Mouse (Mus musculus) heart, embryonic 14.5 days (tissue): ENCODE data around the gene Sgpp2. TPM values are rescaled to one million over a fixed set of nuclear protein-coding genes. Genes with fewer than 3 reads are reported as not detected.
A peak's percentile ranks its signal among the peaks of the same experiment; 100 is the strongest.

Experiments used
- ATAC-seq: fragments of 200-750 bp; cut with Nextera tagmentation; 2 replicates; pipeline ENCODE4 v1.8.0; 2017; ENCODE audit warnings: low read depth, moderate TSS enrichment; ENCODE audit not compliant: insufficient number of reproducible peaks, insufficient read depth, low FRiP score
- H3K27ac ChIP-seq, 2 experiments: fragments of 200-500 bp in 1 of 2; fragments of 300-500 bp in 1 of 2; sonication (generic) in 1 of 2; replicated peaks in 1 of 2; 2 replicates each; pipeline ENCODE4 v1.5.1; 2012 to 2014; ENCODE audit warnings: low read depth in 2 of 2, low read length in 2 of 2, control low read depth in 1 of 2, mild to moderate bottlenecking in 1 of 2, mixed read lengths in 1 of 2; ENCODE audit not compliant: control insufficient read depth in 1 of 2, insufficient read depth in 1 of 2
- H3K27me3 ChIP-seq: fragments of 300-500 bp; sonication (generic); 2 replicates; pipeline ENCODE4 v1.6.1; 2014; ENCODE audit warnings: mild to moderate bottlenecking, low read length, control low read depth; ENCODE audit not compliant: control insufficient read depth, insufficient read depth
- H3K36me3 ChIP-seq: fragments of 300-500 bp; sonication (generic); 2 replicates; pipeline ENCODE4 v1.6.1; 2014; ENCODE audit warnings: mild to moderate bottlenecking, control low read depth, low read length, mixed read lengths; ENCODE audit not compliant: control insufficient read depth, insufficient read depth
- H3K4me1 ChIP-seq, 2 experiments: fragments of 200-500 bp in 1 of 2; fragments of 300-500 bp in 1 of 2; sonication (generic) in 1 of 2; 2 replicates each; pipeline ENCODE4 v1.6.1; 2012 to 2014; ENCODE audit warnings: low read length in 2 of 2, control low read depth in 1 of 2, mixed read lengths in 1 of 2; ENCODE audit not compliant: control insufficient read depth in 2 of 2, insufficient read depth in 2 of 2
- H3K4me2 ChIP-seq: fragments of 300-500 bp; sonication (generic); 2 replicates; pipeline ENCODE4 v1.6.1; 2014; ENCODE audit warnings: mild to moderate bottlenecking, low read length
- H3K4me3 ChIP-seq, 2 experiments: fragments of 200-500 bp in 1 of 2; fragments of 300-500 bp in 1 of 2; sonication (generic) in 1 of 2; 2 replicates each; pipeline ENCODE4 v1.5.1; 2012 to 2014; ENCODE audit warnings: low read length in 2 of 2, mild to moderate bottlenecking in 2 of 2, control low read depth in 1 of 2, low read depth in 1 of 2, moderate library complexity in 1 of 2; ENCODE audit not compliant: control insufficient read depth in 1 of 2, insufficient read depth in 1 of 2
- H3K9ac ChIP-seq: fragments of 300-500 bp; sonication (generic); 2 replicates; pipeline ENCODE4 v1.6.1; 2014; ENCODE audit warnings: mild to moderate bottlenecking, low read length
- H3K9me3 ChIP-seq: fragments of 300-500 bp; sonication (generic); 2 replicates; pipeline ENCODE4 v1.6.1; 2016; ENCODE audit warnings: low read length, control low read depth; ENCODE audit not compliant: control insufficient read depth
- WGBS: fragments of 180-500 bp; shearing (Covaris S2); extraction: QIAGEN DNeasy Blood & Tissue Kit; methylation state at CpG from one replicate; pipeline ENCODE4 v1.1.7; 2014; 5-methylcytosine and 5-hydroxymethylcytosine counted together
- polyA plus RNA-seq: library from polyadenylated mRNA; unstranded; fragments of >200 nt; fragmentation: Nextera tagmentation; extraction: Ambion mirVana; gene quantifications from 2 replicates; pipeline ENCODE4 v1.2.1, GENCODE M21; 2014

Sgpp2 gene
- polyA plus RNA-seq, 1 experiment from 2014 or later: 0.20 TPM

DNA sequence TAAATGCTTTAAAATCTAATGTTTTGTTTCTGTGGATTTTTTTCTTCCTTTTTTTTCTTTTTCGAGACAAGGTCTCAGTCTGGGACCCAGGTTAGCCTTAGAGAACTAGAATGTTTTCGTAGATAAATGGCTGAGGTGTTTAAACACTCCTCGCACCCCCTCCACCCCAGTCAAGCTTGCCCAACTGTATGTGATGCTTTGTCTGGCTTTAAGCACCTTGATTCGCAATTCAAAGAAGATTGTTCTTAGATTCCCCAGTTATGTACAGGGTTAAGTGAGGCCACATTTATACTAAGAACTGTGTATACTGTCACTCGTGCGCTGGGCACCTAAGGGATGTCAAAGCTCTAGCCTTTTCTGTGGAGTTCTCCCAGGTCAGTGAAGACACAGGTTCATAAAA, 110.1 kb downstream of the Sgpp2 start:
- Histone ChIP-seq H3K9me3 (no peaks in the 10 kb centered on the region), H3K4me2 (no peak overlapping the region), H3K9ac (no peak overlapping the region), H3K4me1 (peaks cover 6 to 17% of the 10 kb centered on the region in 2 experiments), H3K36me3 (peaks cover 29% of the 10 kb centered on the region), H3K27ac (no peak overlapping the region), H3K4me3 (no peak overlapping the region), H3K27me3 (no peaks in the 10 kb centered on the region)
- no peak for ATAC-seq
- WGBS: 95% methylated on average over 6 of the region's 6 CpGs

DNA sequence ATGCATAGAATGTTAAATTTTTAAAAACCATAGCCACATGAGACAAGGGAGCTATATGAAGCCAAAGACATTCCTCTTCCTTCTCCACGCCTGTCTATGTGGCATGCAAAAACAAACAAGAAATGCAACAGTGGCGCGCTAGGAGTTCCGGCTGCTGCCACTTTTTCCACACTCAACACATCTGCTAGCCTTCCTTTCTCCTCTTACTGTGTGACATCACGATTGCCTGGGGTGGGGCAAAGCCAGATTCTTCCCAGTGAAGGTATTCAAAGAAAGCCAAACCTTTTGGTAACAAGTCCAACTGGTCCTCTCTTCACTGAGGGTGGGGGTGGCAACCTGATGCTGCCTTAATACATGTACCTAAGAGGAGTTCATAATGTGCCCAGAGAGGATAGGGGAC, 111.6 kb downstream of the Sgpp2 start:
- H3K9me3 ChIP-seq: no peaks in the 10 kb centered on the region
- no peaks in the 10 kb centered on the region for H3K27me3 ChIP-seq
- 86% methylated on average over 5 of the region's 5 CpGs for WGBS
- ATAC-seq: no peak
- no peak overlapping the region for H3K9ac ChIP-seq
- no peak overlapping the region for H3K4me2 ChIP-seq
- peaks cover 12 to 28% of the 10 kb centered on the region in 2 experiments for H3K4me1 ChIP-seq
- no peak overlapping the region for H3K27ac ChIP-seq
- H3K36me3 ChIP-seq: peaks cover 29% of the 10 kb centered on the region
- no peak overlapping the region for H3K4me3 ChIP-seq

DNA sequence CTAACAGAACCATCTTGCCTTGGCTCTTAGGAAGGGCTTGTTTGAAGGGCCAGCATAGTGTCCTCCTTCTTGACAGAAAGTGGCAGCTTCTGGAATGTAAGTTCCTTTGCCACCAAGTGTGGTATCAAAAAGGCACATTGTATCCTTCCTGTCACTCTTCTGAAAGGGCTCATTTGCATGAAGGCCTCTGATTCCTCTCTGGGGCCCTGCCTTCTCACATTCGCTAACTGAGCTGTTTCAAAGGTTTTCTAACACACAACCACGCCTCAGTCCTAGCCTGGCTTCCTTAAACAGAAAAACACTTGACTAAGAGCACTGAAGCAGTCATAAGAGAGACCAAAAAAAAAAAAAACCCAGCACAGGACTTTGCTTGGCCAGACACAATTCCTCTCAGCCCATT, 112.4 kb downstream of the Sgpp2 start:
- H3K27me3 ChIP-seq: no peaks in the 10 kb centered on the region
- 84% methylated on average over 2 of the region's 2 CpGs for WGBS
- H3K4me3 ChIP-seq: no peak overlapping the region
- H3K4me1 ChIP-seq: peaks cover 14 to 34% of the 10 kb centered on the region in 2 experiments
- H3K9ac ChIP-seq: no peak overlapping the region
- H3K4me2 ChIP-seq: no peak overlapping the region
- no peak for ATAC-seq
- peaks cover 26% of the 10 kb centered on the region for H3K36me3 ChIP-seq
- H3K9me3 ChIP-seq: no peaks in the 10 kb centered on the region
- no peak overlapping the region for H3K27ac ChIP-seq

DNA sequence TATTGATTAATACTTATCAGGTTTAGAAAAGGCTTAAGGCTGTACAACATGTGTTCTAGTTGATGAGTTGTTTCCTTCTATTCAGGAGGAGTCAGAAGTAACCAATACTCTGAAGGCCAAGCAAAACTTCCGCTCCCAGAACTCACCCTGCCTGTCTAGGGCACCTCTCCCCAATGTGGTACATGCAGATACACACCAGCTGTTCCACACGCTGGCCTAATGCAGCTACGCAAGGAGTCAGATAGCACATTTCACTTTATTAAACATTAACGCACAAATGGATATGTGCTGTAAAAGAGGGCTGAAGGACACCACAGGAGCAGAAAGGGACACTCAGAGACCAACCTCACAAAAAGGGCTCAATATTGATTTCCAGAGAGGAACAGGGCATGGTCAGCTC, 114.7 kb downstream of the Sgpp2 start:
- Histone ChIP-seq H3K4me1 (peaks cover 20 to 48% of the 10 kb centered on the region in 2 experiments), H3K9ac (no peak overlapping the region), H3K27me3 (no peaks in the 10 kb centered on the region), H3K9me3 (no peaks in the 10 kb centered on the region), H3K4me3 (no peak overlapping the region), H3K4me2 (no peak overlapping the region), H3K27ac (peak overlapping the region in 1 of 2 experiments; percentile 82; a peak in 1 of 4 replicates), H3K36me3 (peaks cover 23% of the 10 kb centered on the region)
- WGBS: 85% methylated on average over 4 of the region's 4 CpGs
- ATAC-seq: no peak

DNA sequence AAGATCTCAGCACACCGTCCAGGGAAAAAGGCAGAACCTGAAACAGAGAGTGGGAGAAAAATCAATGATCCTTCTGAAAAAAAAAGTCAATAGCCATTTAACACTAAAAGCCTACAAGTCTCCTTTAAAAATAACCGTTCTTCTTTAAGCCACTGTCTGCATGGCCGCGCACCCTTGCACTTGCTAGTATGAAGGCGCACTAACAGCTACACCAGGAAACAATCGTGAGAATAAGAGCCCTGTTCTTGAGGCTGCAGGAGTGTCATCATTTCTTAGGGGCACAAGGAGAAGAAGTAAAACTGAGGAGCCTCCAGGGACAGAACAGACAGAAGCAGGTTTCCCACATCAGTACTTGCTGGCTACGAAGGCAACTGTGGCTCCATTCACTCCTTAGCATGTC, 115.2 kb downstream of the Sgpp2 start:
- 83% methylated on average over 7 of the region's 7 CpGs for WGBS
- peaks cover 23% of the 10 kb centered on the region for H3K36me3 ChIP-seq
- no peaks in the 10 kb centered on the region for H3K9me3 ChIP-seq
- no peak for ATAC-seq
- H3K9ac ChIP-seq: no peak overlapping the region
- H3K4me2 ChIP-seq: peak overlapping the region; percentile 19; the same call in 1 of the 2 replicates
- H3K4me3 ChIP-seq: no peak overlapping the region
- peaks cover 20 to 48% of the 10 kb centered on the region in 2 experiments for H3K4me1 ChIP-seq
- no peaks in the 10 kb centered on the region for H3K27me3 ChIP-seq
- H3K27ac ChIP-seq: peak overlapping the region; percentile 80 to 82

DNA sequence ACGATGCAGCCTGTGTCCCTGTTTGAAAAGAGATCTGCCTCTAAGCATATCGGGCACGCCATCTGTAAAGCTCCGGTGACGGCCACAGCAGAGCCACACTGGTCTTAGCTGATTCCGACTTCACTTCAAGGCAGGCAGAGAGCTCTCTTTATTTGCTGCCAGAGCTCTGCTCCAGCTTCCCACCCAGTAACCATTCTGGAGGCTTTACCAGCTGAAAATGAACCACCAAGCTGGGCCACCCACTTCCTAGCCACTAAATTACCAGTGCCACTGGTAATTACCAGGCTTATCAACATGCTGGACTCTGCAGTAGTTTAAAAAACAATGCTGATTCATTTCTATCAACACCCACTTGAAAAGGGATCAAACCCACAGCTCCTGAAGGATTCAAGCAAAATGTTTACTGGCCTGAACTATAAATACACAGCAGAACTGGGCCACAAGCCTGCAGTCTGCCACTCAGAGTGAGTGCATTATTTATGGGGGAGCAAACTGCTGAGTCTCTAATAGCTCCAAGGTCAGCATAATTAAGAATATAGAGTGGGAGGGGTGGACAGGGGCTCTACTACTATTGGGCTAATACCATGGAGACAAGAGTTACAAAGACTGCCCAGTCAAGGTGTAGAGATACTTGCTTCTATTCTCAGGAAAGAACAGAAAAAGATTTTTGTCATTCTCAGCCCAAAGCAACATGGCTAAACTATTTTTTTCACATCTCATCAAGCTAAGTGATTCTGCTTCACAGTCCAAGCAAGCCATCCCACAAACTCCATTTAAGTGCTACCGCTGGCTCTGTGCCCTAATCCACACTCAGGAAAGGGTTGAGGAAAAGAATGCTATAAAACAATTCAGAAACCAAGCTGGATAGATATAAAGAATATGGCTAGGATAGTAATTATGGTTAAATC, 115.9 kb downstream of the Sgpp2 start:
- Histone ChIP-seq H3K27ac (peak overlapping the region; percentile 80 to 82), H3K4me1 (peaks cover 20 to 48% of the 10 kb centered on the region in 2 experiments), H3K27me3 (no peaks in the 10 kb centered on the region), H3K9ac (no peak overlapping the region), H3K36me3 (peaks cover 23% of the 10 kb centered on the region), H3K4me3 (no peak overlapping the region), H3K4me2 (peak overlapping the region; percentile 33), H3K9me3 (no peaks in the 10 kb centered on the region)
- ATAC-seq: peak; percentile 78
- 41% methylated on average over 7 of the region's 7 CpGs for WGBS

DNA sequence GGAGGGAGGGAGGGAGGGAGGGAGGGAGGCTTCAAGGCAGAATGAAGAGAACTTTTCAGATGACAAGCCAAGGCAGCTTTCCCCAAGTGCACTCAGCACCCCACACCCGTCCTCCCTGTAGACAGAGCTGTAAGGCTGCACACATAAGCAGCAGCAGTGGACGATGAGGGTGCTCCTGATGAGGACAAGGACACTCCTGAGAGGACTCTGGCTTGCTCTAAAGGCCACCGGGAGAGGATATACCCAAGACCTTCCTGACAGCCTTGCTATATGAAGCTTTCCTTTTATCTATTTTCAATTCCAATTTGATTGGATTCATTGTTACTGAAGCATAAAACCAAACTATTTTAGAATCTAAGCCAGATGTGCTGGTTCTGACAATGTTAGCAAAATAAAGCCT, 116.7 kb downstream of the Sgpp2 start:
- peaks cover 26% of the 10 kb centered on the region for H3K36me3 ChIP-seq
- no peaks in the 10 kb centered on the region for H3K27me3 ChIP-seq
- no peak for ATAC-seq
- H3K4me3 ChIP-seq: no peak overlapping the region
- H3K4me1 ChIP-seq: peaks cover 20 to 48% of the 10 kb centered on the region in 2 experiments
- WGBS: 27% methylated on average over 3 of the region's 3 CpGs
- H3K9ac ChIP-seq: no peak overlapping the region
- H3K27ac ChIP-seq: peak overlapping the region; percentile 62 to 82; a peak in 3 of 4 replicates
- H3K9me3 ChIP-seq: no peaks in the 10 kb centered on the region
- no peak overlapping the region for H3K4me2 ChIP-seq
